Mouse (Mus musculus): ENCODE results near the gene Fbxl19. TPM values are rescaled to one million over a fixed set of nuclear protein-coding genes. Genes with fewer than 3 reads are reported as not detected.
"Not testable (repeated sequence)": the region's sequence is repeated elsewhere in the genome, so short reads cannot be mapped to it uniquely, and the experiment has no call there.

Fbxl19 gene
- polyA plus RNA-seq, 1 experiment from 2014 or later = 7.4 TPM

DNA sequence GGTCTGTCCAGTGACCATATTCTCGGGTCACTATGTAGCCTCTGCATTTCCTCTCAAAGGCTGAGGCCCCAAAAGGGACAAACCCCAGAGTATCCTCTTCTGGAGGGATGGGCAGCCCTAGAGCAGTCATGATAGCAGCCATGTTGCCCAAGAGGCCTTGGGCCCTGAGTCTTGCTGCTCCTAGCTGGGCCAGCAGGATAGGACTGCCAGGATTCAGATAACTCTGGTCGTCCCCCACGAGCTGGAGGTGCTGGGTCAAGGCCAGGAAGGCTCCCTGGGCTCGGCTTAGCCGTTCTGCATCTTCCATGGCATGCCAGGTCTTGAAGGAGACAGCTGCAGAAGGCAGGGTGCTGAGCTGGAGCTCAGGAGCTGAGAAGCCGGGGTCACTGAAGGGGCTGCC, 25.1 kb upstream of the Fbxl19 start:
- no peak for ATAC-seq (ENCODE audit: low FRiP score, low TSS enrichment)
- no peaks in the 10 kb centered on the region for H3K9me3 ChIP-seq (ENCODE audit: control insufficient read depth, low read length)
- no peaks in the 10 kb centered on the region for H3K36me3 ChIP-seq (ENCODE audit: control insufficient read depth, insufficient read depth, low read length)
- H3K27ac ChIP-seq (replicated peaks; ENCODE audit: low read depth, low read length) = no peak overlapping the region
- peaks cover 7% of the 10 kb centered on the region for H3K4me1 ChIP-seq (ENCODE audit: control insufficient read depth, insufficient read depth, low read length)
- H3K4me3 ChIP-seq (replicated peaks; ENCODE audit: low read depth, low read length) = no peak overlapping the region
- WGBS = 91% methylated on average over 6 of the region's 6 CpGs
- H3K9ac ChIP-seq (replicated peaks; ENCODE audit: low read length) = no peak overlapping the region
- no peak overlapping the region for H3K4me2 ChIP-seq (ENCODE audit: low read length)
- DNase-seq = no peak
- no peaks in the 10 kb centered on the region for H3K27me3 ChIP-seq (ENCODE audit: control insufficient read depth, insufficient read depth, low read length)

DNA sequence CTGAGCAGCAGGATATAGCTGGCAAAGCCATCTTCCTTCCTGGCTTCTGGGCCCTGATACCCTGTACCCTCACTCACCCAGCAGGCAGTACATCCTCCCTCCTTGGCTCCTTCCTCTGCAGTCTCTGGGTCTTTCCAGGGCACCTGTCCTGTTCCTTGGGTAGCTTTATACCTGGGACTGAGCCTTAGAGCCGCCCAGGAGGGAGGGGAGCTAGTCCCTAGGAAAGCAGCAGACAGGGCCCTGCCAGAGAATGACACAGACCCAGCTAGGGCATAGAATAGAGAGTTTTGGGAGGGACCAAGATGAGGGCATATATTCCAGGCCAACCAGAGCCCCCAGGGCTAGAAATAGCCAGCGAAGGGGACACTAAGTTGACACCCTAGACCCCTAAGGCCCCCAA, 18.9 kb upstream of the Fbxl19 start:
- no peak overlapping the region for H3K4me3 ChIP-seq (replicated peaks; ENCODE audit: low read depth, low read length)
- H3K27ac ChIP-seq (replicated peaks; ENCODE audit: low read depth, low read length) = no peak overlapping the region
- H3K4me1 ChIP-seq (ENCODE audit: control insufficient read depth, insufficient read depth, low read length) = no peaks in the 10 kb centered on the region
- H3K36me3 ChIP-seq (ENCODE audit: control insufficient read depth, insufficient read depth, low read length) = no peaks in the 10 kb centered on the region
- H3K9me3 ChIP-seq (ENCODE audit: control insufficient read depth, low read length) = no peaks in the 10 kb centered on the region
- WGBS = 34% methylated on average over 2 of the region's 2 CpGs
- DNase-seq = no peak
- H3K27me3 ChIP-seq (ENCODE audit: control insufficient read depth, insufficient read depth, low read length) = no peaks in the 10 kb centered on the region
- no peak for ATAC-seq (ENCODE audit: low FRiP score, low TSS enrichment)
- no peak overlapping the region for H3K4me2 ChIP-seq (ENCODE audit: low read length)
- H3K9ac ChIP-seq (replicated peaks; ENCODE audit: low read length) = no peak overlapping the region

DNA sequence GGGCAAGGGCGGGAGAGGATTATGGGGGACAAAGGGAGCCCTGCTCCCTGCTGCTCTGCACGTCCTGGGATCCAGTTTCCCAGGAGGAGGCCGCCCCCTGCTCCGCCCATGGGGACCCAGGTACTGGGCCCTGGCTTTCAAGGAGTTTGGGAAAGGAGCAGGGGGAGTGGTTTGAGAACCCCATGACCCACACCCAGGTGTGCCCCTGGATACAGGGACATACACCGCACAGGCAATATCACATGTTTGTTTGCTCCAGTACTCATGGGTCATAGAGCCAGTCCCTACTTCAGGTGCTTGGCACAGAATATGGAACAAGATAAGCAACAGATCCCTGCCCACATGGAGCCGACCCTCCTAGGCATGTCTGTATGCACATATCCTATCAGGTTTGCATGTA, 18.4 kb upstream of the Fbxl19 start:
- DNase-seq (no peak), ATAC-seq (ENCODE audit: low FRiP score, low TSS enrichment) (no peak)
- Histone ChIP-seq H3K27ac (replicated peaks; ENCODE audit: low read depth, low read length) (no peak overlapping the region), H3K9me3 (ENCODE audit: control insufficient read depth, low read length) (no peaks in the 10 kb centered on the region), H3K9ac (replicated peaks; ENCODE audit: low read length) (no peak overlapping the region), H3K4me2 (ENCODE audit: low read length) (no peak overlapping the region), H3K4me3 (replicated peaks; ENCODE audit: low read depth, low read length) (no peak overlapping the region), H3K4me1 (ENCODE audit: control insufficient read depth, insufficient read depth, low read length) (no peaks in the 10 kb centered on the region), H3K27me3 (ENCODE audit: control insufficient read depth, insufficient read depth, low read length) (no peaks in the 10 kb centered on the region), H3K36me3 (ENCODE audit: control insufficient read depth, insufficient read depth, low read length) (no peaks in the 10 kb centered on the region)
- WGBS = 43% methylated on average over 6 of the region's 6 CpGs

DNA sequence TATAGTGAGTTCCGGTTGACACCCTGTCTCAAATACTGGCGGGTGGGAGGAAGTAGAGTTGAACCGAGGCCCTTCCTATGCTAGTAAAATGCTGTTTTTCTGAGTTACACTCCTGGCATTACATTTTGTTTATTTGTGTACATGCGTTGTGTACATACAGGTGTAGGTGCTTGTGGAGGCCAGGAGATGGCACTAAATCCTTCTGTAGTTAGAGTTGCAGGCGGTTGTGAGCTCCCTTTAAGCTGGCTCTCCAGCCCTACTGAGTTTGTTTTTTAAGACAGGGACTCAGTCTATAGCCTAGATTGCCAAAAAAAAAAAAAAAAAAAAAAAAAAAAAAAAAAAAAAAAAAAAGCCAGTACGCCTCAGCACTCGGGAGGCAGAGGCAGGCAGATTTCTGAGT, 16.4 kb upstream of the Fbxl19 start:
- no peak overlapping the region for H3K27ac ChIP-seq (replicated peaks; ENCODE audit: low read depth, low read length)
- no peaks in the 10 kb centered on the region for H3K27me3 ChIP-seq (ENCODE audit: control insufficient read depth, insufficient read depth, low read length)
- H3K4me3 ChIP-seq (replicated peaks; ENCODE audit: low read depth, low read length) = no peak overlapping the region
- ATAC-seq (ENCODE audit: low FRiP score, low TSS enrichment) (no peak), DNase-seq (no peak)
- no peak overlapping the region for H3K4me2 ChIP-seq (ENCODE audit: low read length)
- H3K4me1 ChIP-seq (ENCODE audit: control insufficient read depth, insufficient read depth, low read length) = no peaks in the 10 kb centered on the region
- no peak overlapping the region for H3K9ac ChIP-seq (replicated peaks; ENCODE audit: low read length)
- H3K36me3 ChIP-seq (ENCODE audit: control insufficient read depth, insufficient read depth, low read length) = no peaks in the 10 kb centered on the region
- WGBS = 87% methylated on average over 7 of the region's 7 CpGs
- no peaks in the 10 kb centered on the region for H3K9me3 ChIP-seq (ENCODE audit: control insufficient read depth, low read length)

DNA sequence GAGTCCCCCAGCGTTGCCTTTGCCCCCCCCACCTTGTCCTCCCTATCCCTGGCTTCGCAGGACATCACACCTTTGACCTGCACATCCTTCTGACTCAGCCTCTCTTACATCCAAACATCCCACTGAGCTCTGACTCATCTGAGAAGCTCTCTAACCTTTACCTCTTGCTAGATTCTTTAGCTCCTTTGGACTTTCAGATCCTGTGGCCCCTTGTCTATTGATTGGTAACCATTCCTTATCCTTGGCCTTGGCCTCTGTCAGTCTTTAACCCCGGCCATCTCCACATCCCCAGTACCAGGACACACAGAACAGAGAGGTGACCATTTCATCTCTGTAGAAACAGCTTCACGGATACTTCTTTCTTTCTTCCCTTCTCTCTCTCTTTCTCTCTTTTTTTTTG, 14.2 kb upstream of the Fbxl19 start:
- ATAC-seq (ENCODE audit: low FRiP score, low TSS enrichment) (no peak), DNase-seq (no peak)
- Histone ChIP-seq H3K36me3 (ENCODE audit: control insufficient read depth, insufficient read depth, low read length) (no peaks in the 10 kb centered on the region), H3K27ac (replicated peaks; ENCODE audit: low read depth, low read length) (no peak overlapping the region), H3K9ac (replicated peaks; ENCODE audit: low read length) (no peak overlapping the region), H3K4me3 (replicated peaks; ENCODE audit: low read depth, low read length) (no peak overlapping the region), H3K27me3 (ENCODE audit: control insufficient read depth, insufficient read depth, low read length) (no peaks in the 10 kb centered on the region), H3K4me2 (ENCODE audit: low read length) (no peak overlapping the region), H3K4me1 (ENCODE audit: control insufficient read depth, insufficient read depth, low read length) (no peaks in the 10 kb centered on the region), H3K9me3 (ENCODE audit: control insufficient read depth, low read length) (no peaks in the 10 kb centered on the region)
- 71% methylated on average over 4 of the region's 4 CpGs for WGBS

DNA sequence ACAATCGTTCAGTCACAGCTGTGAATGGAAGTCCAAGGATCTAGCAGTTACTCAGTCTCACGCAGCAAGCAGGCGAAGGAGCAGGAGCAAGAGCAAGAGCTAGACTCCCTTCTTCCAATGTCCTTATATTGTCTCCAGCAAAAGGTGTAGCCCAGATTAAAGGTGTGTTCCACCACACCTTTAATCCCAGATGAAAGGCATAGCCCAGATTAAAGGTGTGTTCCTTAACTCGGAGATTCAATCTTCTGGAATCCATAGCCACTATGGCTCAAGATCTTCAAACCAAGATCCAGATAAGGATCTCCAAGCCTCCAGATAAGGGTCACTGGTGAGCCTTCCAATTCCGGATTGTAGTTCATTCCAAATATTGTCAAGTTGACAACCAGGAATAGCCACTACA, 12.3 kb upstream of the Fbxl19 start, which contains the start of gene Ctf2:
Ctf2 (minus strand) TSS at position 101 of the 400 bp plus-strand sequence.
- no CpG with 5 or more reads among the region's 5 CpGs for WGBS
- not testable (repeated sequence) for DNase-seq; H3K36me3 ChIP-seq (ENCODE audit: control insufficient read depth, insufficient read depth, low read length); ATAC-seq (ENCODE audit: low FRiP score, low TSS enrichment); H3K9ac ChIP-seq (replicated peaks; ENCODE audit: low read length); H3K4me3 ChIP-seq (replicated peaks; ENCODE audit: low read depth, low read length); H3K4me1 ChIP-seq (ENCODE audit: control insufficient read depth, insufficient read depth, low read length); H3K9me3 ChIP-seq (ENCODE audit: control insufficient read depth, low read length); H3K4me2 ChIP-seq (ENCODE audit: low read length); H3K27me3 ChIP-seq (ENCODE audit: control insufficient read depth, insufficient read depth, low read length); H3K27ac ChIP-seq (replicated peaks; ENCODE audit: low read depth, low read length)

DNA sequence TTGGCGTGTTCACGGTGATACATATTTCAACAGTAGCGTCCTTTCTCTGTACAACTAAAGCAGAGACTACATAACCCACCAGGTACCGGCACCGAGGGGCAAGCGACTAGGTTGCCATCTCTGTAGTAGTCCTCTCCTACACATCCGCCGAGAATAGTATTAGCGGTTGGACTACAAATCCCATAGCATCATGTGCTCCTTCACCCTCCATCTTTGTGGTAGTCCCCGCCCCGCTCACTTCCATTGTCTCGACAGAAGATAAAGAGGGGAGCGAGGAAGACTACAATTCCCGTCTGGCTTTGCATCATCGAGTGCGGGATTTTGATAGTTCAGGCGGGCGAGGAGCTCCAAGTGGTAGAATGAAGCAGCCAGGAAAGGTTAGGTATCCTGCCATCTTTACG, 908 bp downstream of the Fbxl19 start:
- no peaks in the 10 kb centered on the region for H3K27me3 ChIP-seq (ENCODE audit: control insufficient read depth, insufficient read depth, low read length)
- H3K4me2 ChIP-seq (ENCODE audit: low read length) = peak overlapping the region; percentile 83
- DNase-seq (peak; percentile 98), ATAC-seq (ENCODE audit: low FRiP score, low TSS enrichment) (peak; percentile 85)
- H3K9ac ChIP-seq (replicated peaks; ENCODE audit: low read length) = peak overlapping the region; percentile 41
- peak overlapping the region; percentile 89 for H3K27ac ChIP-seq (replicated peaks; ENCODE audit: low read depth, low read length)
- H3K4me1 ChIP-seq (ENCODE audit: control insufficient read depth, insufficient read depth, low read length) = peaks cover 18% of the 10 kb centered on the region
- WGBS = 0% methylated on average over 19 of the region's 19 CpGs
- no peaks in the 10 kb centered on the region for H3K9me3 ChIP-seq (ENCODE audit: control insufficient read depth, low read length)
- peak overlapping the region; percentile 93 for H3K4me3 ChIP-seq (replicated peaks; ENCODE audit: low read depth, low read length)
- peaks cover 25% of the 10 kb centered on the region for H3K36me3 ChIP-seq (ENCODE audit: control insufficient read depth, insufficient read depth, low read length)

DNA sequence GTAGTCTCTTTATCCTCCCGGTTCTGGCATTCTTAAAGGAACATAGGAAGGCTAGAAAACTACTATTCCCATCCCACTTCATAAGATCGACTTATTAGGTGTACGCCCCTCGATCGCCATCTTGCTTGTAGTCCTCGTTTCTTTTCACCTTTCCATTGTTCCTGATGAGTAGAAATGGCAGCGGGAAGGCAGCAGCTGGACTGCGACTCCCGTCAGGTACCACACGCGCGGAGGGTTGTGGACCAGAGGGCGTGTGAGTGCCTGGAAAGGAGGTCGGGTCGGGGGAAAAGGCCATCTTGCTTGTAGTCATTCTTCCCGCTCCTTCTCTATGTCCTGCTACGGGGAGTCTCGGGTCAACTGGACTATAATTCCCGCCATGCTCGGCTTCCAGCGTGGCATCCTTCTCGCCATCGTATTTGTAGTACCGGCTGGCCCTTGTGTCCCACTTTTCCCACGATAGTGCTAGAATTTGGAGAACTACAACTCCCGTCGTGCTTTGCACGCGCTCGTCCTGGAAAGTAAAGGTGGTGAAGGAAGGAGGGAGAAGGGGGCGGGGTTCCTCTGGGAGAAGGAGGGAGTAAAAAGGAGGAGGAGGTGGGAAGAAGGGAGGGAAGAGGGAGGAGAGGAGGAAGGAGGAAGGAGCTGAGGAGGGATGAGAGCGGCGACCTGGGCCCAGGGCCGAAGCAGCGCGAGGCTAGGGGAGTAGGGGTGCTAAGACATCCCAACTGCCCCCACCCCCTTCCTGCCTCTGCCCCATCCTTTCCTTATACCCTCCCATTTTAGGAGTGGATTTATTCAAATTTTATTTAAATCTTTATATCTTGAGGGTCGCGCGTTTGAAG, 1.5 kb downstream of the Fbxl19 start:
- under 1% methylated on average over 39 of the region's 39 CpGs for WGBS
- Histone ChIP-seq H3K4me1 (ENCODE audit: control insufficient read depth, insufficient read depth, low read length) (peaks cover 18% of the 10 kb centered on the region), H3K9me3 (ENCODE audit: control insufficient read depth, low read length) (no peaks in the 10 kb centered on the region), H3K27me3 (ENCODE audit: control insufficient read depth, insufficient read depth, low read length) (no peaks in the 10 kb centered on the region), H3K4me3 (replicated peaks; ENCODE audit: low read depth, low read length) (peak overlapping the region; percentile 93), H3K4me2 (ENCODE audit: low read length) (peak overlapping the region; percentile 94), H3K36me3 (ENCODE audit: control insufficient read depth, insufficient read depth, low read length) (peaks cover 31% of the 10 kb centered on the region), H3K9ac (replicated peaks; ENCODE audit: low read length) (peak overlapping the region; percentile 93), H3K27ac (replicated peaks; ENCODE audit: low read depth, low read length) (peak overlapping the region; percentile 89)
- ATAC-seq (ENCODE audit: low FRiP score, low TSS enrichment) = peak; percentile 90
- DNase-seq = peak; percentile 99
